6 mouse cellular contexts compared by ENCODE assay signal in the genomic region with DNA sequence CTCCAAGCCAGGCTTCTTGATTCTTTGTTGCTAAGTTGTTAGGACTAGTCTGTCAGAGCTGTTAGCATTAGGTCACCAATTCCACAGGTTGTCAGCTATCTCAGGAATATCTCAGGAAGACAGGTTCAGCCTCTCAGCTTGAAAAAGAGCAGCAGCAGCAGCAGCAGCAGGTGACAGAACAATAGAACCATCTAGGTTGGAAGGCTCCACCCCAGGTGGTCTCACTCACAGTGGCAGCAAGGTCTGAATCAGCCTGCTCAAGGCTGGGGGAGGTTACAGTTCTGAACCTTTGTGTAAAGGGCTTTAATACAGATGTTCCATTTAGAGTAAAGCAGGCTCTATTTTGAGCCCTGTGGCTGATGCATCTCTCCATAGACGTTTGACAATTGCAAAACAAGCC. TPM values are rescaled to one million over a fixed set of nuclear protein-coding genes. Genes with fewer than 3 reads are reported as not detected.
DNase-seq lines count a peak whose midpoint lies in the region; TF ChIP-seq lines count a peak whose summit lies in the region.
"Not testable (repeated sequence)": the region's sequence is repeated elsewhere in the genome, so short reads cannot be mapped to it uniquely, and the experiment has no call there.

No protein-coding gene starts in this region.

- H3K4me3 ChIP-seq in ES-Bruce4 (ENCODE audit: low read depth, low read length); ES-E14 (ENCODE audit: insufficient read depth in 1 of 2, low read depth in 1 of 2, low read length in 2 of 2, poor library complexity in 1 of 2, severe bottlenecking in 1 of 2): not testable (repeated sequence)

- not testable (repeated sequence) for TF ChIP-seq CTCF in ES-Bruce4 (IDR thresholded peaks at IDR 0.05; ENCODE audit: low read depth, low read length)

- in situ Hi-C loops in ES-E14 (cut with MboI; ENCODE audit: low sequenced_read_pairs in 2 of 2, unreplicated experiment in 2 of 2), result not testable (repeated sequence)

- not testable (repeated sequence) for TF ChIP-seq POLR2A in ES-Bruce4 (IDR thresholded peaks at IDR 0.05; ENCODE audit: insufficient read depth, low read length)

- H3K27me3 ChIP-seq in ES-Bruce4 (ENCODE audit: control insufficient read depth, insufficient read depth, low read length, poor library complexity, severe bottlenecking), result not testable (repeated sequence)

- H3K4me1 ChIP-seq in ES-Bruce4 (ENCODE audit: control insufficient read depth, insufficient read depth, low read length); ES-E14 (ENCODE audit: control insufficient read depth in 2 of 2, insufficient read depth in 2 of 2, low read length in 2 of 2, poor library complexity in 1 of 2): not testable (repeated sequence)

- not testable (repeated sequence) for H3K36me3 ChIP-seq in ES-Bruce4 (ENCODE audit: control insufficient read depth, insufficient read depth, low read length, poor library complexity, severe bottlenecking); ES-E14 (ENCODE audit: control insufficient read depth, insufficient read depth, low read length, poor library complexity, severe bottlenecking)

- DNase-seq in ES-CJ7 (ENCODE audit: low read depth, low spot score), result peak; percentile 91
- peak; percentile 70 for DNase-seq in ES-E14 (ENCODE audit: low read depth, low spot score)
- DNase-seq in R1 (ENCODE audit: low read depth, low spot score), result peak; percentile 96
- DNase-seq in WW6 (ENCODE audit: low read depth, low spot score), result peak; percentile 33
- peak; percentile 91 for DNase-seq in ZHBTc4 (ENCODE audit: low read depth, low spot score)

- H3K27ac ChIP-seq in ES-Bruce4 (ENCODE audit: insufficient read depth, low read length), result peak overlapping the region; percentile 92
- not testable (repeated sequence) for H3K27ac ChIP-seq in ES-E14 (ENCODE audit: insufficient read depth, low read depth, low read length, poor library complexity, severe bottlenecking)

- H3K9me3 ChIP-seq in ES-Bruce4 (replicated peaks; ENCODE audit: control insufficient read depth, insufficient read depth, low read length, poor library complexity, severe bottlenecking), result peaks cover 40% of the 10 kb centered on the region
- not testable (repeated sequence) for H3K9me3 ChIP-seq in ES-E14 (ENCODE audit: control insufficient read depth, insufficient read depth, low read depth, low read length)

- H3K9ac ChIP-seq in ES-Bruce4 (ENCODE audit: low read depth, poor library complexity, severe bottlenecking); ES-E14 (ENCODE audit: insufficient read depth, low read depth, low read length, poor library complexity, severe bottlenecking): not testable (repeated sequence)

- TF ChIP-seq EP300 in ES-Bruce4 (IDR thresholded peaks at IDR 0.05; ENCODE audit: insufficient read depth, low read depth, low read length), result peak; percentile 90

RNA-seq across cellular contexts. Expression of a gene that starts 14.0 kb away (rescaled TPM):
- polyA plus RNA-seq in ES-Bruce4 (2011; ENCODE audit: insufficient read depth, insufficient read length, low read depth, missing spikeins), result 36.4 and 37.6 TPM in 2 replicates
- total RNA-seq in ES-E14 (2012; rRNA removed), result 19.6 and 23.0 TPM in 2 replicates

Comparison
In these comparisons a context has a peak if more than half of its experiments do, and no peak if none do; other contexts are left out.
1. DNase-seq: peak in every context shown above with its lines; median percentile 96 in R1; 91 in ES-CJ7; 91 in ZHBTc4; 70 in ES-E14; 33 in WW6.